Mouse (Mus musculus) heart, postnatal 0 days (tissue): ENCODE data around the gene Fbxl19.

Source experiments
- CTCF ChIP-seq: IDR thresholded peaks from 2 replicates; pipeline ENCODE4 v1.5.1; 2016; ENCODE audit warnings: antibody characterized with exemption, control low read depth, low read depth
- EP300 ChIP-seq: IDR thresholded peaks from 2 replicates; pipeline ENCODE4 v1.6.1; 2016; ENCODE audit warnings: antibody characterized with exemption, low read depth

DNA sequence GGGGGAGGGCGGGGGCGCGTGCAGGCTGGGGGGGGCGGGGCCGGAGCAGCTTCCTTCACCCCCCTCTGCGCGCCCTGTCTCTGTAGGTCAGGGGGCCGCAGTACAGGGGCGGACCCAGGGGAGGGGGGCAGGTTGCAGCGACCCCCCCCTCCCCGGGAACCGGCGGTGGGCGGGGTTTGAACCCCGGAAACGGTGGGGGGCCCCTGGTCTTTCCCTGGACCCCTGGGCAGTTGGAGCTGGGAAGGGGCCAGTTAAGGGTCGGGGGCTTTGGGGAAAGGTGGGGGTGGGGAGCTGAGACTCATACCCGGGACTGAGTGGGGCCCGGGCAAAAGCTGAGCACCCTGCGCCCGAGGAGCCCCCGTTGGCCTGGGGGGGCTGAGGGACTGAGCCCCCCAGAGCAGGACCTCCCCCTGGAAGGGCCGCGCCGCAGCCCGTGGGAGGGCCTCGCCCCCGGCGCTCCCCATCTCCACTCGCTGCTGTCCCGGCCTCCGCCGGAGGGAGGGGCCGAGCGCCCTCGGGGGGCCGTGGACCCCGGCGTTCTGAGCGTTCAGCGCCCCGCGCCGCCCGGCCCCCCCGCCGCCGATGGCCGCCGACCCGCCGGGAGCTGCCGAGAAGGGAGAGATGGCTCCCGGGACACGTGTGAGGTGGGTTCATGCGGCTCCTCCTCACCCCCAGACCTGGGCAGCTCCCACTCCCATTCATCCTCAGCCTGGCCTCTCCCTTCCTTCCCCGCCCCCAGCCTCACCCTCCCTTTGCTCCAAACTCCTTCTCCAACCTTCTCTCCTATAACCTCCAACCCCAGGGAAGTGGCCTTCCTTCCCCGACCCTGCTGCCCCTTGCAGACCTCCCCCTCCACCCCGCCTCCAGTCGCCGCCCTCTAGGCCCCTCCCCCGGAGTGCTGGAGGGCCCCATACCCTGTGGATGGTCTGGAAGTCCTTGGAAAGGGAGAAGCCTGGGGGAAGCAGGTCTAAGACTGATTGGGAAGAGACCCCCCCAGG is 2.5 kb downstream of the Fbxl19 start:
- no peak for TF ChIP-seq CTCF
- no peak for TF ChIP-seq EP300
